Mouse (Mus musculus): ENCODE measurements around the gene Zfp426. TPM values are rescaled to one million over a fixed set of nuclear protein-coding genes. Genes with fewer than 3 reads are reported as not detected.

Zfp426 gene
- total and polyA plus RNA-seq, 3 experiments: 11.8 to 18.2 (median 14.7) TPM

- Histone ChIP-seq H3K27me3 (replicated peaks) (no peaks in the 10 kb centered on the region), H3K36me3 (replicated peaks in 1 of 2; ENCODE audit: control insufficient read depth in 1 of 2, insufficient read depth in 1 of 2, low read length in 1 of 2) (peaks cover 56 to 89% of the 10 kb centered on the region in 2 experiments), H3K4me1 (ENCODE audit: control insufficient read depth in 1 of 2, insufficient read depth in 2 of 2) (no peaks in the 10 kb centered on the region), H3K4me2 (ENCODE audit: insufficient read depth, low read depth, poor library complexity, severe bottlenecking) (no peak overlapping the region), H3K79me2 (replicated peaks; ENCODE audit: control insufficient read depth, extremely low read depth, insufficient read depth, poor library complexity, severe bottlenecking) (no peaks in the 10 kb centered on the region), H3K9ac (ENCODE audit: insufficient read depth, low read depth) (no peak overlapping the region), H3K4me3 (replicated peaks in 1 of 3; ENCODE audit: low read depth in 2 of 3, low read length in 2 of 3, poor library complexity in 1 of 3) (no peak overlapping the region), H3K27ac (ENCODE audit: insufficient read depth, low read depth) (no peak overlapping the region), H3K9me3 (replicated peaks; ENCODE audit: low read length) (no peaks in the 10 kb centered on the region)
- in situ Hi-C loops (cut with MboI; ENCODE audit: low pct_ligation_motif_present, low pct_unique_long_range_greater_than_20kb, low sequenced_read_pairs): no loop called here
- TF ChIP-seq MXI1 (IDR thresholded peaks at IDR 0.05; ENCODE audit: low read depth, low read length) (no peak), ELF1 (IDR thresholded peaks at IDR 0.05; ENCODE audit: low read depth, low read length) (no peak), MEF2A (IDR thresholded peaks at IDR 0.05; ENCODE audit: borderline replicate concordance, low read depth, low read length) (no peak), MAX (IDR thresholded peaks at IDR 0.05; ENCODE audit: low read length) (no peak), POLR2A (IDR thresholded peaks at IDR 0.05; ENCODE audit: low read depth, low read length) (no peak), RAD21 (IDR thresholded peaks at IDR 0.05; ENCODE audit: low read depth, low read length) (no peak), IRF4 (IDR thresholded peaks at IDR 0.05; ENCODE audit: low read depth, low read length) (no peak), E2F4 (IDR thresholded peaks at IDR 0.05; ENCODE audit: insufficient replicate concordance, low read depth, low read length) (no peak), MAZ (IDR thresholded peaks at IDR 0.05; ENCODE audit: low read depth, low read length) (no peak), TBP (conservative IDR thresholded peaks at IDR 0.05; ENCODE audit: low read depth, low read length) (no peak), KAT2A (IDR thresholded peaks at IDR 0.05; ENCODE audit: insufficient replicate concordance, low read length) (no peak)
- DNase-seq (ENCODE audit: extremely low read depth): no peak
- dilution Hi-C loops (cut with MboI; ENCODE audit: extremely low pct_ligation_motif_present, extremely low pct_unique_long_range_greater_than_20kb, low sequenced_read_pairs): no loop called here
Observed at GRCm38 (mm10) chr9:20476632-20477031, 15.9 kb downstream of the Zfp426 start.

GRCm38 (mm10) chr9:20466761-20467442 lies 25.6 kb downstream of the Zfp426 start:
- TF ChIP-seq ZC3H11A (IDR thresholded peaks at IDR 0.05; ENCODE audit: low read depth, low read length) (0 out of 2 replicates have a peak, but pooled peaks have one; percentile 1), SMC3 (IDR thresholded peaks at IDR 0.05; ENCODE audit: low read depth, low read length) (peak; percentile 76), BHLHE40 (IDR thresholded peaks at IDR 0.05; ENCODE audit: low read depth, low read length) (no peak), CTCF (conservative IDR thresholded peaks at IDR 0.05 in 1 of 2, IDR thresholded peaks at IDR 0.05 in 1 of 2; ENCODE audit: low read depth in 2 of 2, low read length in 2 of 2) (peak; percentile 61 to 89; a peak in 3 of 4 replicates), RAD21 (IDR thresholded peaks at IDR 0.05; ENCODE audit: low read depth, low read length) (peak; percentile 89), POLR2AphosphoS2 (IDR thresholded peaks at IDR 0.05; ENCODE audit: low read depth, low read length) (no peak), MYC (IDR thresholded peaks at IDR 0.05; ENCODE audit: low read depth, low read length) (no peak)
- H3K79me2 ChIP-seq (replicated peaks; ENCODE audit: control insufficient read depth, extremely low read depth, insufficient read depth, poor library complexity, severe bottlenecking): no peaks in the 10 kb centered on the region
- H3K27me3 ChIP-seq (replicated peaks): no peaks in the 10 kb centered on the region
- peaks cover 14% of the 10 kb centered on the region for H3K9me3 ChIP-seq (replicated peaks; ENCODE audit: low read length)
- no peak overlapping the region for H3K4me3 ChIP-seq (replicated peaks in 1 of 3; ENCODE audit: low read depth in 2 of 3, low read length in 2 of 3, poor library complexity in 1 of 3)
- no peak overlapping the region for H3K9ac ChIP-seq (ENCODE audit: insufficient read depth, low read depth)
- in situ Hi-C loops (cut with MboI; ENCODE audit: low pct_ligation_motif_present, low pct_unique_long_range_greater_than_20kb, low sequenced_read_pairs): no loop called here
- DNase-seq (ENCODE audit: extremely low read depth): peak; percentile 69
- no peak overlapping the region for H3K4me2 ChIP-seq (ENCODE audit: insufficient read depth, low read depth, poor library complexity, severe bottlenecking)
- dilution Hi-C loops (cut with MboI; ENCODE audit: extremely low pct_ligation_motif_present, extremely low pct_unique_long_range_greater_than_20kb, low sequenced_read_pairs): no loop called here
- H3K36me3 ChIP-seq (replicated peaks in 1 of 2; ENCODE audit: control insufficient read depth in 1 of 2, insufficient read depth in 1 of 2, low read length in 1 of 2): peaks cover 23 to 32% of the 10 kb centered on the region in 2 experiments
- H3K4me1 ChIP-seq (ENCODE audit: control insufficient read depth in 1 of 2, insufficient read depth in 2 of 2): no peaks in the 10 kb centered on the region
- no peak overlapping the region for H3K27ac ChIP-seq (ENCODE audit: insufficient read depth, low read depth)
